Mouse (Mus musculus): ENCODE data around the gene 4931428L18Rik.

4931428L18Rik gene

DNA sequence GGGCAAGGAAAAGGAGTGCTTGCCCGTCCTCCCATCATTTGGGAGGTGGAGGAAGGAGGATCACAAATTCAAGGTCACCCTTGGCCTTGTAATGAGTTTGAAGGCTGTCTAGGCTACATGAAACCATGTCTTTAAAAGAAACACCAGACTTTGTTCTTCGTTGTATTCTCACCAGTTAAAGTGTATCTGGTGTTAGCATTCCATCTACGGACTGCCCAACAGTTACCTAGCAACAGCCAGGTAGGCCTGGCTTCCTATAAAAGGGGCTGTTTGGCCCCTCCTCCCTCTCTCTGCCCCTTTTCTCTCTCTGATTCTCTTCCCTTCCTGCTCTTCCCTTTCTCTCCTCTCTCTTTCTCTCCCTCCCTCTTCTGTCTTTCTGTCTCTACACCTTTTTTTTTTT lies 71.9 kb downstream of the 4931428L18Rik start:
- DNase-seq: no peak

DNA sequence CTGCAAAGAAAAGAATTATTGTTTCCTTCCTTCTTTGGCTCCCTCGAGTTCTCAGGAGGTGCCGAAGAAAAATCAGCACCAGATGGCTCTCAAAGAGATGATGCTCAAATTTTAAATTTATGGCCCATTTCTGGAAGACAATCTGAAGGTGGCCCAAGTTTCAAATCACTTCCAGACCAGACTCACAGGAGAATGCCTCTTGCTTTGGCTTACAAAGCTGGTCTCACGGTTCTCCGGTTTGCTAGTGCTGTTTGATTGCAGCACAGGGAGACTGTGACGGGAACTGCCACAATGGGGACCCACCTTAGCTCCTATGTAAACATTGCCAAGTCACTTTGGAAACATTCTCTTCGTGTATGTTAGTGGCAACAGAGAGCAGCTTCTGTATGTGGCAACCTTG lies 72.8 kb downstream of the 4931428L18Rik start:
- no peak for DNase-seq

DNA sequence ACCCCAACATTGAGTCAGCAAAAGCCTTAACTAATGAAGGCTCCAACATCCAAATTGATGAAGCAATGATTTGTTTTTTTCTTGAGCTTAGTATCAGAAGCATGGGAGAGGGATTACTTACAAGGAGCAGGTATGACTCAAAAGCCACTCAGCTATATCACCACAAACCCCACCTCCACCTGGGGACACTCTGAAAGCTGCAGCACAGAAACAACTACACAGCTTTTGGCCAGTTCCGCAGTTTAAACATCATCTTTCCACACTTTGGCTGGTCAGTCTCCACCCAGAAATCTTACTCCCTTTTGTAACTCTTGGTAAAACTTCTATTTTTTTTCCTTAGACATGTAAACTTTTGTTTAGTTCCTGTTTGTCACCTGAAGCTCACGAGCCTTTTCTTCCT lies 78.9 kb downstream of the 4931428L18Rik start:
- no peak for DNase-seq

- DNase-seq: no peak
Measured at GRCm38 (mm10) chr1:31142288-31143094, 80.0 kb downstream of the 4931428L18Rik start.

DNA sequence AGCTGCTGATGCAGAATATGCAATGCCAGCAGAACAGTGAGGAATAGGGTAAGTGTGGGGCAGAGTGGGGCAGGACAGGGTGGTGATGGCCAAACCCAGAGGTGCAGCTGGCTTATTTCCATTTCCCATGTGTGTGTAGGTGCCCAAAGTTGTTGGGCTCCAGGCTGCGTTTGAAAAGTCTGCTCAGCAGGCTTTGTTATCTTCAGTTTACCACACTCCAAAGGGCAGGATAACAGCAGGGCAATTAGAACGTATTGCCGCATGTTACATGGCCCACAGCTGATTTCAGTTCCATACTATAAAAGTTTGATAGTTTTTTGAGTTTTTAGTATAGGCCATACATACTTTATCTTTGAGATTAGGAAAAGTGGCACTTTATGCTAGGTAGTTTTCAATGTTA lies 84.1 kb downstream of the 4931428L18Rik start:
- DNase-seq: no peak

DNA sequence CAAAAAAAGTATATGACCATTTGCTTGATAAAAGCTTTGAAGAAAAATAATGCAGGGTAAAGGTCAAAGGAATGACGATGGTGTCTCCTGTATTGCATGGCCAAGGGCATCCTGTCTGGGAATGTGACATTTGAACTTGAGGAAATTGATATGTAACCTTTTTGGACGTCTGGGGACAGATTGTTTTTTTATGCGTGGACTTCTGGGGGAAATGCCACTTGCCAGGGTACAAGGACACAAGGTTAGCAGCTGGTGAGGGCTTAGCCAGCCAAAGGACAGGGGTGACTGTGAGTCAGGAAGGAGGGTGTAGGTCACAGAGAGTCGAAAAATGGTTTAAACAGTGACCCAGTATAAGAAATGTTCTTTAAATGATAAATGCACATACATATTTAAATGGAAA lies 109.0 kb downstream of the 4931428L18Rik start:
- DNase-seq: no peak

- no peak for DNase-seq
Measured at GRCm38 (mm10) chr1:31107961-31108360, 114.5 kb downstream of the 4931428L18Rik start.

- no peak for DNase-seq
Measured at GRCm38 (mm10) chr1:31102863-31103657, 119.4 kb downstream of the 4931428L18Rik start.

GRCm38 (mm10) chr1:31102280-31102679 lies 120.2 kb downstream of the 4931428L18Rik start:
- DNase-seq: no peak

GRCm38 (mm10) chr1:31097208-31097607 lies 125.3 kb downstream of the 4931428L18Rik start:
- no peak for DNase-seq

DNA sequence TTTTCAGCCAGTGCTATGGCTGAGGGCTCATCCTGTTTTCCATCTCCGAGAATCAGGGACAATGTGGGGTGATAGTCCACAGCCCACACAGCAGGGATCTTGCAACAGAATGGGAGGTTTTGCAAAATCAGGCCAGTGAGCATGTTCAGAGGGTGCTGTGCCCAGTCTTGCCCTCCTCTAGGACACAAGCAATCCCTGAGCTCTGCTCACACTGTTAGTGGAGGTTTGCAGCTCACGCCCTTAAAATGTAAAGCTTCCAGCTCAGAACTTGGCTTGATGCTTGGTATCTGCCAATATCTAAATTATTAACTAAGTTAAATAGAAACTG lies 126.1 kb downstream of the 4931428L18Rik start:
- no peak for DNase-seq

GRCm38 (mm10) chr1:31095706-31096465 lies 126.6 kb downstream of the 4931428L18Rik start:
- no peak for DNase-seq

- no peak for DNase-seq
Measured at GRCm38 (mm10) chr1:31094792-31095191, 127.7 kb downstream of the 4931428L18Rik start.

GRCm38 (mm10) chr1:31093939-31094338 lies 128.5 kb downstream of the 4931428L18Rik start:
- DNase-seq: no peak

DNA sequence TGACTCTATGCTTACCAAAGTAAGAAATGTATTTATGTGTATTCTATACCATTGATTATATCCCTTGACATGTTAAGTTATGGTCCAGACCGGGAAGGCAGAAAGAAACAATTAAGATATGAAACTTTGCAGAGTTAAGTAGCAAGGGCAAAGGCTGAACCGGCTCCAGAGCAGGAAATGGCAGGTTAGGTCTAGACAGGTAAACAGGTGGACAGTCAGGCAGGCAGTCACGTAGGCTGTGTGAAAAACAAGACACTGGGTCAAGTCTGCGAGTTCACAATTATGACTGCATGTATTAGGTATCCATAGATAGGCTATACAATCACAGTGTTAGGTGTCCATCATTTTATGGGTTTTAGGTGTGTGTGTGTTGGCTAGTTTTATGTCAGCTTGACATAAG lies 133.8 kb downstream of the 4931428L18Rik start:
- DNase-seq: no peak

- no peak for DNase-seq
Measured at GRCm38 (mm10) chr1:31072523-31073370, 149.7 kb downstream of the 4931428L18Rik start.

- no peak for DNase-seq
Measured at GRCm38 (mm10) chr1:31071209-31071608, 151.3 kb downstream of the 4931428L18Rik start.

DNA sequence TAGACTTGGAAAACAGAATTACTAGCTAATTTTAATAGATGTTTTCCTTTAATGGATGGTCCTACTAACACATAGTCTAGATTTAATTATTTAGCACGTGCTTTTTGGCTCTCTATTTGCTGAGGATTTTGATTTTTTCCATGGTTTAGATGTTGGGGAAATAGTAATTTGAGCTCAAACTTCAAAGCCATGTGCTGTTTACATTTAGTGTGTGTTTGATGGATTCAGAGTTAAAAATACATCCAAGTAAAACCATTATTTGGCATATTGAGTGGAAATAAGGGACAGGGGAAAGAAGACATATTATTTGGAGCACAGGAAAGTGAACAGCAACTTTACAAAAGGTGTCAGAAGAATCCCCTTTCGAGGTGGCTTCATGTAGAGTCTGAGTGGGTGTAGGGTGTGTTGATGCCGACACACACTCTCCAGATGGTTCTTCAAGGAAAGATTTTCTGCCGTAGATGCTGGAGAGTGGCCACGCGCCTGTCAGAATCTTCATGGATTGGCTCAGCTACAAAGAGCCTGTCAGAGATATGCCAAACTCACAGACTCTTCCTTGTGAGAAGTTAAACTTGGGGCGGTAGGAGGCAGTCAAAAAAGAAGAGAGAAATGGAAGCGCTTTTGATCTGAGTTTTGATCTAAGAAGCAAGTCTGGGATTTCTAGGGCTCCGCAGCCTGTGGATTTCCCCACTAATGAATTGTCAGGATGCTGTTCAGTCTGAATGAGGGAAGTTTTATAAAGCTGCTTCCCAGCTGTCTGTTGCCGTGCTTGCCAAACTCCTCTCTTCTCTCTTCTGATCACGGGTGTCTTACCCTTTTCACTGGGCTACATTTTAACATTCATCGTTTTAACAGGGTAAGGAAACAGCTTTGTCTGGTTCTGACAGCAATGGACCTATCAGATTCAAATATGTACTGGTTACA lies 157.4 kb downstream of the 4931428L18Rik start:
- no peak for DNase-seq

DNA sequence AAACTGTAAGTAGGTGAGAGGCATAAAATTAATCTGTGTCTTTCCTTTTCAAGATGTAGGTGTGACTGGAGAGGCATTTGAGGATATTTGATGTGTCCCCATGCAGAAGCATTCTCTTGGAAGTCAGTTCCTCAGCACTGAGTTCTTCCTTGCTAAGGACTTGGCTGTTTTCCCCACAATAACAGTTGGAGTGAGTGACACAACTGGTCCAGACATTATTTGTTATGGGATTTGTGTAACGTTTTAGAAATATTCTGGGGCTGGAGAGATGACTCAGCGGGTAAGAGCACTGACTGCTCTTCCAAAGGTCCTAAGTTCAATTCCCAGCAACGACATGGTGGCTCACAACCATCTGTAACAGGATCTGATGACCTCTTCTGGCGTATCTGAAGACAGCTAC lies 162.7 kb downstream of the 4931428L18Rik start:
- no peak for DNase-seq

DNA sequence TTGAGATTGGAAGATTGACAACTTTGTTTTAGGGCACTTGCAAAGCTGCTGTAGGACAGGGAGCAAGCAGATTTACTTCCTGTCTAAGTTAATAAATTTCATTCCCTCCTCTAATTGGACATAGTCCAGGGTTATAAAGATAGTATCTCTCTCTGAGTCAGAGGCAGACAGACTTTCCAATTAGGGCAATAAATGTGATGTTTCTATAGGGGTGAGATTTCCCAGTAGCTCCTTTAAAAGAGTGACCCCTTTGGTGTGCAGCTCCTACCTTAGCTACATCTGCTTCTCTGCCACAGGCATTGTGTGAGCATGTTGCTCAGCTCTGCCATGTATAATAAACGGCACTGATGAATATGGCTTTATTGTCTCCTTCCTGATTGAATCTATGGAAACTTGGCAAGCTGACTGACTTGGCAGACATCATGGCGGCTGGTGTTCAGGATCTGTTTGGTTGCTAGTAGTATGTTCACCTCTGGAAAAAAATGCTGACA lies 163.6 kb downstream of the 4931428L18Rik start:
- no peak for DNase-seq

GRCm38 (mm10) chr1:31058196-31058595 lies 164.3 kb downstream of the 4931428L18Rik start:
- DNase-seq: no peak

Data from layer of hippocampus, adult 9-11 months (tissue).